Mouse (Mus musculus) testis, adult 2 months (tissue): Measurements from ENCODE around the gene Tgfbi.

Experiments used
- CTCF ChIP-seq: fragments of 200-500 bp; IDR thresholded peaks from 2 replicates; pipeline ENCODE4 v1.5.1; 2012; ENCODE audit warnings: low read depth, mild to moderate bottlenecking, inconsistent platforms, low read length, moderate library complexity; ENCODE audit not compliant: control insufficient read depth, insufficient read depth, insufficient replicate concordance
- POLR2A ChIP-seq: fragments of 200-500 bp; IDR thresholded peaks from 2 replicates; pipeline ENCODE4 v1.6.1; 2012; ENCODE audit warnings: low read depth, mild to moderate bottlenecking, inconsistent platforms, low read length, moderate library complexity; ENCODE audit not compliant: control insufficient read depth

DNA sequence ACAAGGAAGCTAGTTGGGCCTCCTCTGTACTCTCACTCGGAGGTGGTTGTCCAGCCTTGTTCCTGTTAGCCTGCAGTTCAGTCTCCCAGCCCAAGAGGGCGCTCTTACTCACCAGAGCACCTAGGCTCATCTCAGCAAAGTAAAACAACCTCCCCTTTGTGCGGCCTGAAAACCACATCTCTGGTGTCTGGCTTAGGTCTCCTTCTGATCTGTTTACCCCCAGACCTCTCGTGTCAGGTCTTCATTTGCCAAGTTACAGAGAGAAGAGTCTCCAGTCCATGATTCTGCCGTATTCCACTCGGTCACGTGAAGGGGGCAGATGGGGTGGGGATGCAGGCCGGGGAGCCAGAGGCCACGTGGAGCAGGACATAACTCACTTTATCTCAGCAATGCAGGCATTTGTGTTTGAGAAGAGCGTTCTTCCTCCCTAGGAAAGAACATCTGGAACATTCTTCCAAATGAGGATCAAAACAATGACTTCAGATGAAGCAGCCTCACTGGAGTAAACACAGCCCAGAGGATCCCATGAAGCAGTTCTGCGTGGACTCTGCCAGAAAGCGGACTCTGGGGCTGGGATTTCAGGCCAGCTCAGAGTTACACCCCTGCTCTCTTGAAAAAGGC, 33.5 kb upstream of the Tgfbi start:
- TF ChIP-seq CTCF = peak; percentile 95
- TF ChIP-seq POLR2A = no peak
